Mouse (Mus musculus) embryonic facial prominence, embryonic 10.5 days (tissue): ENCODE results near the gene Dennd1a. TPM values are rescaled to one million over a fixed set of nuclear protein-coding genes. Genes with fewer than 3 reads are reported as not detected.

Experiments
- DNase-seq: peaks from one replicate; pipeline ENCODE4 v3.0.0-alpha.2; 2017; ENCODE audit warnings: low spot score
- H3K27ac ChIP-seq: fragments of 300-500 bp; sonication (generic); replicated peaks from 2 replicates; pipeline ENCODE4 v1.5.1; 2016; ENCODE audit warnings: mild to moderate bottlenecking
- H3K27me3 ChIP-seq: fragments of 300-500 bp; sonication (generic); replicated peaks from 2 replicates; pipeline ENCODE4 v1.6.1; 2016; ENCODE audit warnings: low read depth, mild to moderate bottlenecking; ENCODE audit not compliant: poor library complexity, severe bottlenecking
- H3K36me3 ChIP-seq: fragments of 300-500 bp; sonication (generic); replicated peaks from 2 replicates; pipeline ENCODE4 v1.6.1; 2016; ENCODE audit warnings: mild to moderate bottlenecking, moderate library complexity
- H3K4me1 ChIP-seq: fragments of 300-500 bp; sonication (generic); 2 replicates; pipeline ENCODE4 v1.6.1; 2016
- H3K4me3 ChIP-seq: fragments of 300-500 bp; sonication (generic); 2 replicates; pipeline ENCODE4 v1.5.1; 2016; ENCODE audit warnings: mild to moderate bottlenecking, moderate library complexity
- H3K9me3 ChIP-seq: fragments of 300-500 bp; sonication (generic); 2 replicates; pipeline ENCODE4 v1.6.1; 2016; ENCODE audit warnings: mild to moderate bottlenecking
- WGBS: fragments of 180-500 bp; shearing (Covaris S2); methylation state at CpG from one replicate; pipeline ENCODE4 v1.1.7; 2016; 5-methylcytosine and 5-hydroxymethylcytosine counted together
- microRNA-seq: library from miRNA; unstranded; fragments of <30 nt; microRNA quantifications from one replicate; pipeline ENCODE4, GENCODE M21; 2017
- polyA plus RNA-seq: library from polyadenylated mRNA; unstranded; fragments of >200 nt; fragmentation: Nextera tagmentation; extraction: Ambion mirVana; gene quantifications from 2 replicates; pipeline ENCODE4 v1.2.1, GENCODE M21; 2016

Gene Dennd1a
- polyA plus RNA-seq, 1 experiment from 2014 or later: 13.7 TPM

DNA sequence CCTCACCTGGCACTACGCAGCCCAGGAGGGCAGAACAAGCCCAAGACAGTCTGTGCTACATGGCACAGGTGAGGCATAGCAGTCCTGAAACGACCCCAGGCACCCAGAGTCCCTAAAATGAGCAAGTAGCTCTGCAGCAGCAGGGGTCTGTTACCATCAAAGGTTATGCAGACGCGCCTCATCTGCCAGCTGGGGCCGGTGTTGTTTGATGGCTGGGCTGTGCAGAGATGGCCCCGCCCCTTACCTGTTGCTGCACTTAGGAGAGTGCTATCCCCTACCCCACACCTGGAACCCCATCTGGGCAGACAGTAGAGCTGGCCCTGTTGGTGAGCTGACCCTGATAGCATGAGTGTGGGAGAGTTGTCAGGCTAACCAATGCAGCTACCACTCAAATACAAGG, 526.6 kb downstream of the Dennd1a start:
- Histone ChIP-seq H3K4me3 (no peak overlapping the region), H3K4me1 (peaks cover 53% of the 10 kb centered on the region), H3K27me3 (peaks cover 71% of the 10 kb centered on the region), H3K9me3 (no peaks in the 10 kb centered on the region), H3K36me3 (no peaks in the 10 kb centered on the region), H3K27ac (no peak overlapping the region)
- no peak for DNase-seq
- 39% methylated on average over 6 of the region's 6 CpGs for WGBS

DNA sequence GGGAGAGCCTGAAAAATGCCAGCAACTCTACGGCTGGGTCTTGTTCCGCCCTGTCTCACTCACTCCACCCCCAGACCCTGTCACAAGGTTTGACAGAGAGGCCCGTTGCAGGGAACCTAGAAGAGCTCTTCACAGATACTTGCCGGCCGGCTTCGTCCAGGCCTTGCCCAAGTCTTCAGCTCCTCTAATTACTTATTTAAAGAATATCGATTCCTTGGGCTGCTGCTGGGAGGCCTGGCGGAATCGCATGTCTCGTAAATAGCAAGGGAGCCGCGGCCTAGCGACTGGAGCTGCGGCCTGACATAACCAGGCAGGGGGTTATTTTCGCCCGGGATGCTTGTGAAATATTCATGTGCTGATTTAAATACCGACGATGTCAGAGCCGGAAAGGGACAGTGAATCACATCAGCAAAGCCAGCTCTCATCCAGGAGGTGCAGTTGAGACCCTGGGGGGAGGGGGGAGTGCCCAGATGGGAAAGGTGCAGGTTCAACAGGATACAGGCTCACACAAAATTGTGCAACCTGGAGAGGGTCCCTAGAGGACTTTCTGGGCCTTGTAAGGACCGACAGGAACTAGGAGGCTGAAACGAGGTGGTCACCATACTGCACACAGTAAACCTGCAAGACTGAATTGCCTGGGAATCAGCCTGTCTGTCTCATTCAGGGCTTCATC, 528.7 kb downstream of the Dennd1a start:
- H3K4me1 ChIP-seq: peaks cover 38% of the 10 kb centered on the region
- H3K27ac ChIP-seq: peak overlapping the region; percentile 59
- no peaks in the 10 kb centered on the region for H3K9me3 ChIP-seq
- peak overlapping the region; percentile 38 for H3K4me3 ChIP-seq
- H3K27me3 ChIP-seq: peaks cover 56% of the 10 kb centered on the region
- peak; percentile 57 for DNase-seq
- WGBS: 17% methylated on average over 21 of the region's 21 CpGs
- H3K36me3 ChIP-seq: no peaks in the 10 kb centered on the region

DNA sequence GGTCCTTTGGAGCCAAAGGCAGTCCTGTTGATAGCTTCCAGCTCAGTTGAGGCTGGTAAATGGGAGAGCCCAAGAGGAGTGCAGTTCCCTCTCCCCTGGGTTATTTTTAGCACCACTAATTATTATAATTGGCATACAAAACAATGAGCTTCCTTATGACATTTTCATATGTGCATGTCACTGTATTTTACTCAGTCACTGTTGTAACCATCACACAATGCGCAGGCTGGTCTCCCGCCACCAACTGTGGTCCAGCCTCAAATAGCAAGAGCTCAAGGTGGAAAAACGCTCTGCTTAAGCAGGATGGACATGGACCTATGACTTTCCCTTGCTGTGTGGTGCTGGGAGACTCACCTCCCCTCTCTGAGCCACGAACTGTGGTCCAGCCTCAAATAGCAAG, 529.4 kb downstream of the Dennd1a start:
- Histone ChIP-seq H3K27ac (peak overlapping the region; percentile 59; the same call in 1 of the 2 replicates), H3K4me1 (peaks cover 38% of the 10 kb centered on the region), H3K9me3 (no peaks in the 10 kb centered on the region)

DNA sequence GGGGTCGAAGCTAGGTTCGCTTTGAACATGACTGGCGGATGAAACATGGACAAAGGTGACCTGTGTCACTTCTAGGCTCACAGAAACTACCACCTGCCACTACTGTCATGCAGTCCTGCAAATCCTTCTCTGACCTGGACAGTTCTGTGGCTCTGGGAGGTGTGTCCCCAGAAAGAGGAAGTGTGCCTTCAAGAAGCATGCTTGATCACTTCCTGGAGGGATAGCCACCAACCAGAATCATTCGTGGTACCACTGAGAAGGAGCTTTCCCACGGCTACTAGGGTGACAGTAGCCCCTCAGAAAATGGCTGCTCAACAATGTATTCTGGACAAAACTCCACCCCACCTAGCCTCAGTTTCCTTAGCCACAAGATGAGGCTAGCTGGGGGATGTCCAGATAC, 530.2 kb downstream of the Dennd1a start:
- Histone ChIP-seq H3K4me3 (no peak overlapping the region), H3K36me3 (no peaks in the 10 kb centered on the region), H3K9me3 (no peaks in the 10 kb centered on the region), H3K27ac (no peak overlapping the region), H3K4me1 (peaks cover 38% of the 10 kb centered on the region), H3K27me3 (peaks cover 54% of the 10 kb centered on the region)
- DNase-seq: no peak
- WGBS: 87% methylated on average over 5 of the region's 5 CpGs

More for the DNA sequence above, 529.4 kb downstream of the Dennd1a start:
- Histone ChIP-seq H3K27me3 (peaks cover 54% of the 10 kb centered on the region), H3K4me3 (no peak overlapping the region), H3K36me3 (no peaks in the 10 kb centered on the region)
- WGBS: 75% methylated on average over 4 of the region's 4 CpGs
- no peak for DNase-seq

DNA sequence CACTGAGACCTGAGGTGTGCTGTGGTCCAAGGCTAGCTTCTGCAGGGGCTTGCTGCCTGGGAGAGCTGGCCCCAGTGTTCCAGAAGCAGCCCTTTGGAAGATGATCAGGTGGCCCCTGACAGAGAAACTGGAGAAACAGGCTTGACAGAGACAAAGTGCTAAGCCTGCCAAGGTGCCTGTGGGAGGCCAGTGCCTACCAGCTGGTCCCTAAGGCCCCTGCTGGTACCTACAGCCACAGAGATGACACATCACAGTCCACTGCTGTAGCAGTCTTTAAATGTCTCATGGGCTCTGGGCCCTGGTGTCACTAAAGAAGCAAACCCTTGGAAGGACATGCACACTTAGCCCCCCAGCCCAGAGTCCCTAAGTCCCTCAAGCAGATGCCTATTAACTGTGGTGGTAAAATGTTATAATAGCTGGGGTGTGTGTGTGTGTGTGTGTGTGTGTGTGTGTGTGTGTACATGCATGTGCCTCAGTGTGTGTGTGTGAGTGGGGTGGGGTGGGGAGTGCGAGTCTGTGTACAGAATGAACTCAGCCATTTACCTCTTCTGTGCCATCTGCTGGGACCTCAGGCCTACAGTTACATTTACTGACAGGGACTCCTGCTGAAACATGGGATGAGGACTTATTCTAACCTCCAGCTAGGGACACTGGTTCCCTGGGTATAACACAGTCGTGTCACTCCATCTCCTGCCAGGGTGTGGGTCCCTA, 530.8 kb downstream of the Dennd1a start:
- H3K4me1 ChIP-seq: peaks cover 38% of the 10 kb centered on the region
- no peak overlapping the region for H3K27ac ChIP-seq
- H3K36me3 ChIP-seq: no peaks in the 10 kb centered on the region
- 78% methylated on average over 2 of the region's 2 CpGs for whole genome bisulfite sequencing
- H3K4me3 ChIP-seq: no peak overlapping the region
- peaks cover 48% of the 10 kb centered on the region for H3K27me3 ChIP-seq
- H3K9me3 ChIP-seq: no peaks in the 10 kb centered on the region
- DNase-seq: no peak

DNA sequence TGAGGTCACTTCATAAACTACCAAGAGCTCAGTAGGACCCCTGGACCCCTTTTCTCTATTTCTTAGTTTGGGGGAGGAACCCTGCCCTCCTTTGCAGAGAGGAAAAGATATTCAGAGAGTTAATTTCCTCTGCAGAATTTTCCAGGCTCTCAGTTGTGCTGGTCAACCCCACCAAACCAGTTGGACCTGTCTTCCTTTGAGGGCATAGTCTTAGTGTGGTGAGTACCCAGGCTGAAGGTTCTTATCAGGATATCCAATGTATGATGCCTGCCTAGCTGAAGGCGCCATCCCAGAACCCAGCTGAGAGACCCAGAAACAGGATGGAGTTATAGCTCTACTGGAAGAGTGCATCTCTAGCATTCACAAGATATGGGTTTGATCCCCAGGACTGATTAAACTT, 536.1 kb downstream of the Dennd1a start:
- Histone ChIP-seq H3K36me3 (no peaks in the 10 kb centered on the region), H3K9me3 (no peaks in the 10 kb centered on the region), H3K27me3 (peaks cover 13% of the 10 kb centered on the region; the same call in 1 of the 2 replicates), H3K4me3 (no peak overlapping the region), H3K27ac (no peak overlapping the region), H3K4me1 (peaks cover 21% of the 10 kb centered on the region)
- 93% methylated on average over 1 of the region's 1 CpGs for WGBS
- no peak for DNase-seq

DNA sequence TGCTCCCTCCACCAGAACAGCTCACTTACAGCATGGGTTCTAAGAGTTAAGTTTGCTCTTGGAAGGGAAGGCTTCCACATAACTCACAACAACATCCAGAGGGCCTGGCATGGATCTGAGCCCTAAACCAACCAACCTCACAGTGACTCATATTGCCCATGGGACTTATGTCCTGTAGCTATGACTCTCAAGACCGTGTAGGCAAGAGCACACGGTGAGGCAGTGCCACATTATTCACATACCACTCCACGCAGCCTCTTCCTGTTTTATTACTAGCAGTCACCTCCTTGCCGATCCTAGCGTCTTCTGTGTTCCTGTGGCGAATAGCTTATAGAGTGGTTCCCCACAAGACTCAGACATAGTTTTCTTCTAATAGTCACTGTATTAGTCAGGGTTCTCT, 537.9 kb downstream of the Dennd1a start:
- no peak overlapping the region for H3K27ac ChIP-seq
- peaks cover 12% of the 10 kb centered on the region for H3K4me1 ChIP-seq
- WGBS: 79% methylated on average over 6 of the region's 6 CpGs
- H3K4me3 ChIP-seq: no peak overlapping the region
- H3K9me3 ChIP-seq: no peaks in the 10 kb centered on the region
- H3K27me3 ChIP-seq: 0 out of 2 replicates have a peak, but pooled peaks cover 5% of the 10 kb centered on the region
- no peaks in the 10 kb centered on the region for H3K36me3 ChIP-seq
- no peak for DNase-seq

Small RNAs within 50 kb of the gene (microRNA-seq; reads per million reads assigned to microRNA genes)
- not detected for gene Gm44455

Other genes with a start within 250 kb of the Dennd1a start
- 17.9 and 19.6 TPM in 2 replicates for gene Lhx2, start 51.9 kb upstream of the Dennd1a start, polyA plus RNA-seq
- gene Nek6, start 224.3 kb upstream of the Dennd1a start, polyA plus RNA-seq: 85.4 and 85.8 TPM in 2 replicates